Mouse (Mus musculus) kidney, postnatal 10 days (tissue): ENCODE results near the gene Sept10.
A peak's percentile ranks its signal among the peaks of the same experiment; 100 is the strongest.

Experiments used
- DNase-seq: peaks from one replicate; pipeline ENCODE4 v3.0.0; 2021; ENCODE audit warnings: mixed read lengths

The Sept10 gene

DNA sequence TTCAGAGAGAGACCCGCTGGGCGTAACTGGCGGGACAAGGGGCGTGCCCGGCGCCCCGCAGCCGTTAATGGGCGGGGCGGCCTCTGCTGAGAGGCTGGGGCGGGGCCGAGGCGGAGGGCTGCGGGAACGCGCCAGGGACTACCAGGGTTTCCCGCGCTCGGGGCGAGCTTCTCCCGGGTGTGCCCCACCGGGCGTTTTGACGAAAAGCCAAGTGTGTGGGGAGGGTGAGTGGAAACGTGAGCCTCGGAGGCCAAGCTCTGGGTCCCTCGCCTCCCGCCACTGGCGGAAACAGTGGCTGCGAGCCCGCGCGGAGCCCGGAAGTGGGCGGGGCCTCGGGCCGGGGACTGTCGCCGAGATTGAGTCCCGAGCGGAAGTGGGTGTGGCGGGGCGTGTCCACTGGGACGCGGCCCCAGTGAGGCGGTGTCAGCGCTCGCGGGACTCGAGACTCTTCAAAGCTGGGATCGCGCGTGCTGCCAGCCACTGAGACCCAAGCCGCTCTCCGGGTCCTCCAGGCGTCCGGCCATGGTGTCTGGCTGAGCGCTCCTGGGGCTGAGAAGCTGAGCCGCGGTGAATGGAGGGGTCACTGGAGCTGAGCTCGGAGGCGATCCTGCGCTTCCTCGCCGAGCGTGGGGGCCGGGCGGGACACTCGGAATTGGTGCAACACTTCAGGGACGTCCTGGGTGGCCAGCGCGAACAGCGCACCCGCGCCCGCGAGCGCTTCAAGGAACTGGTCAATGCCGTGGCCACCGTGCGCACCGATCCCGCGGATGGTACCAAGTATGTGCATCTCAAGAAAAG lies at the start of gene Sept10, which contains the start of gene Sowahc:
TSS of gene Sept10 (minus strand) at position 375 of the 798 bp plus-strand sequence.
TSS of gene Sowahc (plus strand) at position 481 of the 798 bp plus-strand sequence.
- peak; percentile 99 for DNase-seq

- DNase-seq, result no peak
Measured at GRCm38 (mm10) chr10:59268754-59269153, 47.1 kb upstream of the Sept10 start.

GRCm38 (mm10) chr10:59268109-59268508 lies 46.5 kb upstream of the Sept10 start:
- no peak for DNase-seq

DNA sequence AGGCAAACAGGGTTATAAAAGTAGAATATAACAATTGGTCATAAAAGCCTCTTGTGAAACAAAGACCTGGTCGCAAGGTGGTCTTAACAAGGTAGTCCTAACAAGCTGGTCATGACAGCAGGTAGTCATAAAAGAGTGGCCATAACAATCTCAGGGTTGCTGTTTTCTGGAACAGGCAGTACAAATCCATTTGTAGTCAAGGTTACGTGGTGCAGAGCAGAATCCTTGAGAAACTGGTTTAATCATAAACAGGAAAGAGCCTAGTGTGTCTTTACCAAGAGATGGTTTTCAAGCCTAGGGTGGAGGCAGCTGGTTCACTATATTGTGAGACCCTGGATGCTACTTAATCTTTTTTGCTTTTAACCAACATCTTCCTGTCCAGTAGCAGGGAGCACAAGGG lies 45.6 kb upstream of the Sept10 start:
- no peak for DNase-seq

DNA sequence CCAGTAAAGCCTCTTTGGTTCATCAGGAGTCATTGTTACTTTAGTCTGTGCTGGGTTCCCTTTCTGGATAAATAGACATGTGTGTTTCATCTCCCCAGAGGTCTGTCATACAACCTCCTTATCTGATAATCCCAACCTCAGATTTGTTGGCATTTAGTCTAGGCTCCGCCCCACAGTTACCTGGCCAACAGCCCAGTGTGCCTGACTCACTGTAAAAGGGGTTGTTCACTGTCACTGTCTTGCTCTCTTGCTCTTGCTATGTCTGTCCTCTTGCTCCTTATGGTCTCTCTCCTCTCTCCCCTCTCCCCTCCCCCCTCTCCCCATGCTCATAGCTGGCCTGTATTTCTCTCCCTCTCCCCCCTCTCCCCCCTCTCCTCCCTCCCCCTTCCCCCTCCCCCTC lies 44.5 kb upstream of the Sept10 start:
- DNase-seq, result peak; percentile 45

DNA sequence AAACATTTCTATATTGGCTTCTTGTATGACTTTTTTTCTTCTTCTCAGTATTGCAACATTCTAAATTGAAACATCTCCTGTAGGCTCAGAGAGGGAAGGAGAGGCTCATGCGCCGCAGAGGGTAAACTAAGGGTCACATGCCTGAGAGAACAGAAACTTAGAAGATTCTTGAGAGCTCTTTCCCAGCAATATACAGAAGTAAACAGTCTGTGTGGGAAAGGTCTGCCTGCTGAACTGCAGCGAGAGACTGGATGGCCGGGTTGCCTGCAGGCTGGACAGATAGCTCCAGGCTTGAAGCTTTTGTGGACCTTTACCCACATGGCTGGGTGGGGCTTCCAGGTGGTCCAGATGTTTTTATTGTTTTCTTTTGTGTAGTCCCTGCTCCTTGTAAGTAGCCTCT lies 44.0 kb upstream of the Sept10 start:
- DNase-seq, result no peak

DNA sequence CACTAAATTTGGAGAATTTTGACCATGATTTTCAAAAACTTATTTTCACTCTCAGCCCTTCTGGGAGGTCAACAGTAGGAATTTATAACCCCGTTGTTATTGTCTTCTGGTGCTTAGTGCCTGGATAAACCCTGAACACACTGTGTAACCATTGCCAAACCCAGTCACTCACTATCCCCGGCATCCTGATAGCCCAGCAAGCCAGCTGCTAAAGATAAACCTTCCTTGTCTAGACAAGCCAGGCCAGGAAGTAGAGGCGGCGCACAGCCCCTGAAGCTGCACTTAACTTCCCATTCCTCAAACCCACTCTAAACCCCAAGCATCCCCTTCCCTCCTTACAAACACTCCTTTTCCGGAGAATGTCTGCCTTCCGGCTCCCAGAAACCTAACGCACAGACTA lies 43.4 kb upstream of the Sept10 start:
- no peak for DNase-seq

GRCm38 (mm10) chr10:59262979-59263378 lies 41.3 kb upstream of the Sept10 start:
- no peak for DNase-seq

DNA sequence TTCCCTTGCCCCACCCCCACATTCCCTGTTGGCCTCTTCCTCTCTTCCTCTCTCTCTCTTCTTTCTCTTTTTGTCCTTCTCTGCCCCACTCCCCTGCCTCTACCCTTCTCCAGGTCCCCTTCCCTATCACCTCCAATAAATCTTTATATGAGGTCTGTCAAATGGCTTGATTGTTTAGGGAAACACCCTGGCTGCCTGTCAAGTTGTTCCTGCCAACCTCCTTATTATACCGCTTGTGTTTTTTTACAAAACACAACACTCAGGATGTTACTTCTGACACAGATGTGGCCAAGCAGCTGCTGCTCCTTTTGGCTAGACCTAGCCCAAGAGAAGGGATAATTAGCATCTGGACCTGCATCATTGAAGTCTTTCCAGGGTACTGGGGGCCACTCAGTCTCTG lies 40.4 kb upstream of the Sept10 start:
- no peak for DNase-seq

- DNase-seq, result no peak
Measured at GRCm38 (mm10) chr10:59261603-59262002, 40.0 kb upstream of the Sept10 start.

GRCm38 (mm10) chr10:59259572-59259971 lies 37.9 kb upstream of the Sept10 start:
- no peak for DNase-seq

DNA sequence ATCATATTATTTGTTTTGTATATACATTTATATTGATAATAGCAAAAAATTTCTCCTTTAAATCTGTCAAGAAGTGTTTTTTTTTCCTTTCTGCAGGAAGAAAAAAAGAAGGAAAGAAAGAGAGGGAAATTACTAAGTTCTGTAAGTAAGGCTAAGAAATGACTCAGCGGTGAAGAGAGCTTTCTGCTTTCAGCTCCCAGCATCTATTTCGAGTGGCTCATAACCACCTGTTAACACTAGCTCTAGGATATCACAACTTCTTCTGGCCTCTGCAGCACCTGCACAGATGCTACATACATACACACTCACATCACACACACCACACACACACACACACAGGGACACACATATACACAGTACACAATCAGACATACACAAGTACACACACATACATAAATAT lies 34.9 kb upstream of the Sept10 start:
- no peak for DNase-seq

- no peak for DNase-seq
Measured at GRCm38 (mm10) chr10:59253541-59254079, 32.0 kb upstream of the Sept10 start.

GRCm38 (mm10) chr10:59252396-59252795 lies 30.7 kb upstream of the Sept10 start:
- DNase-seq, result no peak

- no peak for DNase-seq
Measured at GRCm38 (mm10) chr10:59251980-59252379, 30.3 kb upstream of the Sept10 start.

DNA sequence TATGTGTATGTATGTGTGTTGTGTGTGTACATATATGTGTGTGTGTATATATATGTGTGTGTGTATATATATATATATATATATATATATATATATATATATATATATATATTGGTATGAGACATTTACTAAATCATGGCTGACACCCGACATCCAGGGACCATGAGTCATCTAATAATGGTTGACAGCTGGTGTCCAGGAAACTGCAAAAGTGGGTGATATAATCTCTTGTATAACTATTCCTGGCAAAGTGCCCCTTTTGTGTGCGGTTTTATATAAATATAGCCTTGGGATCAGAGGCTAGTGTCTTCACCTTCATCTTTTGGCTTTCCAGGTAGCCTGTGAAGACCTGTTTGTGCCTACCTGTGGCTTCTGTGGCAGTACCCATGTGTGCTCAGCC lies 29.0 kb upstream of the Sept10 start:
- no peak for DNase-seq

DNA sequence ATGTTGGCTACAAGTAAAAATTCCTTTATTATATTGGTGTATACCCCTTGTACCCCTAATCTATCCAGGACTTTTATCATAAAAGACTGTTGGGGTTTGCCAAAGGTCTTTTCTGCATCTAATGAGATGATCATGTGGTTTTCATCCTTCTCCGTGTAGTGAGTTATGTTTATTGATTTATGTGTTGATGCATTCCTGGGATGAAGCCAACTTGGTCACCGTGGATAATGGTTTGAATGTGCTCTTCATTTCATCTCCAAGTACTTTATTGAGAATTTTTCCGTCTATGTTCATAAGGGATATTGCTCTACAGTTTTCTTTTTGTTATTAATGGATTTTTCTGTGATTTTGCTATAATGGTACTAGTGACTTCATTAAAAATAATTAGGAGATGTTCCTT lies 27.9 kb upstream of the Sept10 start:
- DNase-seq, result no peak

- peak; percentile 49 for DNase-seq
Measured at GRCm38 (mm10) chr10:59241141-59241541, 19.5 kb upstream of the Sept10 start.

DNA sequence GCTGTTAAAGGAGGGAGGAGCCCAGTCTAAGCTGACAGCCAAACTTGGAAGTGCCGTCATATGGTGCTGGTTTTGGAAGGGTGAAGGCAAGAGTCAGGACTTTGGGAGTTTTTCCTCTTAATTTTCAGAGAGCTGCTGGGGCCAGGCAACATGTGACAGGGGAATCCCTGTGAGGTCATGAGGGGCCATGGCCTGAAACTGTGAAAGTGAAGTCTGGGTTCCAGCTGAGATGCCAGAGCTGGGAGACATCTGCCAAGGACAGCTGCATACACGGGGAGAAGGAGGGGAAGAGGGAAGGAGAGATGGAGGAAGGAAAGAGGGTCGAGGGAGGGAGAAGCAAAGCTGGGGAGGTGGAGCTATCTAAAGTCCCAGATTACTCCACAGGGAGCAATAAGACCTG lies 16.1 kb upstream of the Sept10 start:
- no peak for DNase-seq

DNA sequence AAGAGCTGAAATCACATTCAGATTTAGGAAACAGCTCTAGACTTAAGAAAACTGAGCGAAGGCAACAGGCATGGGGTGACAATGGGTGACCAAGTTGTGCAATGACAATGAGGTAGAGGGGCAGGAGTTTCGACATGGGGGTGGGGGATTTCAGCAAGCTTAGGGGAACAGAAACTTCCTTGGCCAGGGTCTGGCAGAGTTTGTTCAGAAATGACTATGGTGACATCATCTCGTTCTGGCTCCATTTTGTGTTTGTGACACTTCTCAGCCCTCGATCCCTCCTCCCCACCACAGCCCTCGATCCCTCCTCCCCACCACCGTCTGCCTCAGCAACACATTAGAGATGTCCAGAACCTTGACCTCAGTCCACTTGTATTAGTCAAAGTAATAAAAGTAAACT lies 14.8 kb upstream of the Sept10 start:
- no peak for DNase-seq

DNA sequence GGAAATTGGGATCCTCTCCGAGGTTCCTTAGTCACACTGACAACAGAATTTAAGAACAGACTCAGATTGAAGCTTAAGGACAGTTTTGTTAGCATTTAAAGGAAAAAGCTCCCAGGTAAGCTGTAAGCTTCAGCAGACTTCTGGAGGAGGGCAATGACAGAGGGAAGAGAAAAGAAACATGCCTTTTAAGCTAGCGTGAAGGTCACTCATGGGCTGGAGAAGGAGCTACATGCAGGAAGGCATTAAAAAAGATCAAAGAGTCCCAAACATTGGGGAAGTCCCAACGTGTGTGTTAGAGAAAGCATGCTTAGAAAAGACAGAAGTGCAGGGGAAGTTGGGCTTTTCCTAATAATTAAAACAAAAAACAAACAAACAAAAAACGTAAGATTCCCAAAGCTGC lies 14.2 kb upstream of the Sept10 start:
- no peak for DNase-seq

GRCm38 (mm10) chr10:59235227-59235626 lies 13.6 kb upstream of the Sept10 start:
- DNase-seq, result no peak

GRCm38 (mm10) chr10:59229205-59229820 lies 7.7 kb upstream of the Sept10 start:
- DNase-seq, result no peak

DNA sequence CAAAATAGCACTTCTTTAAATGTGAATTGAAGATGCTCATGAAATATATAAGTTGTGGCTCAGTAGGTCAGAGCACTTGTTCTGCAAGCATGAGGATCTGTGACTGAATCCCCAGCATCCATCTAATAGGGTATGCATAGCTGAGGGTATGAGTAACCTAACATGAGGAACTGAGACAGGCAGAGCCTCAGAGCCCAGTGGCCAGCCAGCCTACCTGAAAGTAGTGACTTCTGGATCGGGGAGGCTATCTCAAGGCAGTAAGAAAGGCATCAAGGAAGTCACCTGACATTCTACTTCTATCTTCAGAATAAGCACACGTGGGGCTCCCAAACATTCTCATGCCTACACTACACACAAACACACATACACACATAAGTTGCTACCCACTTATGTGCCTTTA lies 3.5 kb upstream of the Sept10 start:
- DNase-seq, result no peak
